Mouse (Mus musculus) lung, postnatal 36 days (tissue): ENCODE measurements at regions not wholly inside any gene's neighbourhood (a gene's known extent, or its start where the extent isn't known, plus 50 kb on each side); places are given as distances from the start of the nearest gene placed in this dataset.

Source experiments
- DNase-seq: peaks from one replicate; pipeline ENCODE4 v3.0.0; 2022; ENCODE audit warnings: mixed read lengths

DNA sequence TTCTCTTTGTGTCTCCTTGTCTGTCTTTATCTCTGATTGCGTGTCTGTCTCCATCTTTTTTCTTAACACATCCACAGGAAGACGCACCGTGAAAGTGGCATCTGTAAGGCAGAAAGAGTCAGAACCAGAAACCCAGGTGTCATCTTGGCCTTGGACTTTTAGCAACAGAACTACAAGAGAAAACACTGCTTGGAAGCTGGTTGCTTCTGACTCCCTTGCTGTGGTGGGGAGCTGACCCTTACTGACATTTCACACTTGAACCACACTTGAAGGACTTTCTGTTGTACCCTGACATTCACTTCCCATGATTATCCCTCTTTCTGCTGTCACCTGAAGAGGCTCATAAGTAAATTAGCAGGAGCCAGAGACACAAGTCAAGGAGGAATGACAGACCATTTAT lies 180.6 kb downstream of the Irx2 start:
- no peak for DNase-seq

DNA sequence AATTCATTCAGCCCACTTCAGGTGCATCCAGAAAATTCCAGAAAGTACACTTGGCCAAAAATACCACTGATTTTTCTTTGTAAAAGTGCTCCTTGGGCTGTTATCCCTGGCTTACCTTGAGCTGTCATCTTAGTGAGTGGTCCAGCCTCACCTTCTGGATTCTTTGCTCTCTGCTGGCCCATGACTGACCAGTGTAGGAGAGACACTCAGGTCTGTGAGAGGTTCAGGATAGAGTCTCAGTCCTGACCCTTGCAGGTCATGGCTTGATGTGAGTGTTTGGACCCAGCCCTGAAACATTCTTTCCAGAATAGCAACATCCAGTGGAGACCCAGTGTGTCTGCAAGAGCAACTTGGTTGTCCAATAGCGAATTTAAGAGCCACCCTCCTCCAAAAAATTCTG lies 182.0 kb downstream of the Irx2 start:
- DNase-seq, result no peak

DNA sequence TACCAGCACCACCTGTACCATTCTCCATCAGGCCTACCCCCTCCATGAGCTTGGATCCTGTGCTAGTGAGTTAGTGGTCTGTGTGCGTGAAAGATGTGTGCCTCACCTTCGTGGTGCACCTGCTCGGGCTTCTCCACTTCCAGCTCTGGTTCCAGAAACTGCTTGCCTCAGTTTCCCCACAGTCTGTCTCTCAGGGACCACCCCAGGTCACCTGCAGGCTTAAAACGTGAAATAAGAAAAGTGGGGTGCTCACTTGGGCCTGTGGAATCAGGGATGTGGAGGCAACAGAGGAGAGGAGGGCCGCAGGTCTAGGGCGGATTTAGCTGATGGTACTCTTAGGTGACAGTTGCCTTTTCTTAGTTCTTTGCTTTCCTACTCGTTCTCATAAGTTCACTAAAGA lies 186.0 kb downstream of the Irx2 start:
- DNase-seq, result no peak

DNA sequence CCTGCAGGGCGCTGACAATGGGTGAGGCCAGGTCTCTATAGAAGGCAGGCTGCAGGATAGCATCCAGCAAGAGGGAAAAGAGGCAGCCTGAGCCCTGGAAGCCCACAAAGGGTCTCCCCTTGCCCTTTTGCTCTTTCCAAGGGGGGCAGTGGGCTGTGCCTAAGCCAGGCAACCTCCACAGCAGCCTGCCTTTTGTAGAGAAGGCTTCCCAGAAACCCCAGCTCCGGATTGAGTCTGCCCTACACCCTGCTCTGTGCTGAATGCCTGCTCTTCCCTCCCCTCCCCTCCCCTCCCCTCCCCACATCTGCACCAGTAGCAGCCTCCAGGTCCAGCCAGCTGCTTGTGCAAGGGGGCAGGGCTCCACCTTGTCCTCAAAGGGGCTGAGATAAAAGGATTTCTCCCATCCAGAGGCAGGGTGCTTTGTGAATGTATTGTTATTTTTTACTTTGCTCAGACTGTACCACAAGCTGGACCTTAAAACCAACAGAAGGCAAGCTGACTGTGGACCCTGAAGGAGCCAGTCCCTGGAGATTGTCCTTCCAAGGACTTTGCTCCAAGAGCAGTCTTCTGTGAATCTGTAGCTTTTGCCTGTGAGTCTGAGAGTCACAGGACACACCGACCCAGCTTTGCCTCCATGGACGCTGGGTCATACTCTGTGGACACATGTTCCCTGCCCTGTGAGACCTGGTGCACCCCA lies 186.8 kb downstream of the Irx2 start:
- DNase-seq, result no peak

DNA sequence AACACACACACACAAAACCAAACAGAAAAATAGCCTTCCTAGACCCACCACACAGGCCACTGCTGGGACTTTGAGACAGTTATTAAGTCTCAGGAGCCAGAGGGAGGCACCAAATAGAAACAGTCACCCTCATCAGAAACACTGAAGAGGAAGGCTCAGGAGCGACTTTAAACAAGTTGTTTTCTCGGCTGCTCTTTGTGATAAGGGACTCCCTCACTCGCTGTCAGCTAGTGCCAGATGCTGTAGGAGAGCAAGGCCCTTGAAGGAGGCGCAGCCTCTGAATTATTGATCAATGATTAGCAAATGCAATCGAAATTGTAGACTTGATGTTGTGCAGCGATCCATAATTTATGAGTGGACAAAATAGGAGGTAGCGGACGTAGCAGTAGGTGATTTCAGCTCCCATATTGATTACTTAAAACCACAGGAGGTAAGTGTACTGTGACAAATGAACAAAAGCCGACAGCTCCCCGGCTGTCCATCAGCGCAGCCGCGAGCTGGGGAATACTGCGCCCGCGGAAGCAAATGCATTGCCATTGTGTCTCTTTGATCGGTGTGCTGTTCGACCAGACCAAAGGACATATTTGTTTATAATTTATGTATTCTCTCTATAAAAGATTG lies 187.4 kb downstream of the Irx2 start:
- no peak for DNase-seq

DNA sequence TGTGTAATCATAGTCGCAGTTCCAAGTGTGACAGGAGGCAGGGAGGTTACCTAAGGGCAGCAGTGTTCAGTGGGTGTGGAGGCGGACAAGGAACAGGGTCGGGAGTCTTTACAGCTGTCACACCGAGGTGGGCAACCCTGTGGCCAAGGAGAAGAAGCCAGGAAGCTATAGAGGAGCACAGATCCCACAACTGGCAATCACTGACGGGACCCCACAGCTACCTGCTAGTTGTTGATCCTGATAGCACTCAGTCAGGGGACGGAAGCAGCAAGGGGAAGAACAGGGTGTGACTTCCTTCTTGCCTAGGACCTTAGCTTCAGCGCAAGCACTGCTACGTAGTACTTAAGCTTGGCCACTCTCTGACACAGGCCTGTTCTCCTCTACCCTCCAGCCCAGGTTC lies 188.2 kb downstream of the Irx2 start:
- no peak for DNase-seq

DNA sequence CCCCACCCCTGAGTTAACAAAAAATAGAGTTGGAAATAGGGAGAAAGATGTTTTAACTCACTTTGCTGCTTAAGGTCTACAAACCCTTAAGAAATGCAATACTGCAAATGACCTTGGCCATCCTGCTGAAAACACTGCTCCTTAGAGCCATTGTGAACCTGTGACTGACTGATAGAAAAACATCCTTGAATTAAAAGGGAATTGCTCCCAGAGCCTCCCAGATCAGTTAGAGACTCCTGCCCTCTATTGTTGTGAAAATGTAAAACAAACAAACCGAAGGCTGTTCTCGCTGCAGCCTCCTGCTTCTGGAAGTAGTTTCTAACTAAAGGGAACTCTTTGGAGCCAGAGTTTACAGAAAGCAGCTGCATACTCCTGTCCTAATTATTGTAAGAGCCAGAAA lies 188.9 kb downstream of the Irx2 start:
- DNase-seq, result no peak

DNA sequence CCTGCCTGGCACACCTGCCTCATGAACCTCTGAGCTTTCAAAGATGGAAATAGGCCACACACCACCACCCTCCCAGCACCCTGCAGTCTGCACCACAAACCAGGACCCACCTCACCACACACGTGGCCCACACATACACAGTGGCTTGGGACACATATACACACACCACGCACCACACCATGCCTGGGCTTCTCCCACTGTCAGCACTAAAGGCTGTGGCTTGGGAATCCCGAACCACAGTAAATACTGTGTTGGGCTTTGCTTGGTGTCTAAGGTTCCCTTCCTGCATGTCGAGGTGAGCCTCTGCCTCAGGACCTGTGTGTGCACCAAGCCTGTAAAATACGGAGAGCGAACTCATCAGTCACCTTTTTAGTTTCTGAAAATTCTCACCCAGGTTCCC lies 189.3 kb downstream of the Irx2 start:
- DNase-seq, result no peak

DNA sequence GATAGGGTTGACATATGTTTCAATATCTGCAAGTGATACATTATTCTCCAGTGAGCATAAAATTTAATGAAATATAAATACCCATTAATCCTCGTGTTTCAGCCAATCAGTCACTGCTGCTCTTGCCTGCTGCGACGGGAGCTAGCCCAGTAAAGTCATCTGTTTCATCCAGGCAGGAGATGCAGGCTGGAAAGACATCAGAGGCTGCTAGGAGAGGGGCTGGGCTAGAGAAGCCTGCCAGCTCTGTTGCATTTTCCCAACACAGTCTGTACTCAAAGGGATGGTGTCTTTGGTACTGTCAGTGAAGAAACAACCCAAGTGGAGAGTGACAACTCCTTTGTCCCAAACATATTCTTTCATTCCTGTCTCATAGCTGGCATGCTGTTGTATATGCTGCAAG lies 198.0 kb downstream of the Irx2 start:
- no peak for DNase-seq

DNA sequence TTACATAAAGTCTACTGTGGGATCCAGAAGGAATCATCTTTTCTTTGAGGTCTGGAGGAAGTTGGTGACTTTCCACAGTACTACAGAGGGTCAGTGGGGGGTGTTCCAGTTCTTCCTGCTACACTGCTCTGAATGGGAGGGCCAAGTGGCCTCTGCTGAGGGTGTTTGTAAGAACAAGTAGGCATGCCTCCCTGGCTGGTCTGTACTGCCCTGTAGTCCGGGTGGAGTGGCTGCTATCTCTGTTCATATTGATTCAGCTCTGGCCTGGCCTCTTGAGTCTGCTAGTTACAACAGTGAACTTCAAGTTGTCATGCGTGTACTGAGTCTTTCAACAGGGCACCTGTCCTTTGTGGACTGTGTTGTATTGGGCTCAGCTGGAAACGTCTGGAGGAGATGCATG lies 200.7 kb downstream of the Irx2 start:
- DNase-seq, result no peak

DNA sequence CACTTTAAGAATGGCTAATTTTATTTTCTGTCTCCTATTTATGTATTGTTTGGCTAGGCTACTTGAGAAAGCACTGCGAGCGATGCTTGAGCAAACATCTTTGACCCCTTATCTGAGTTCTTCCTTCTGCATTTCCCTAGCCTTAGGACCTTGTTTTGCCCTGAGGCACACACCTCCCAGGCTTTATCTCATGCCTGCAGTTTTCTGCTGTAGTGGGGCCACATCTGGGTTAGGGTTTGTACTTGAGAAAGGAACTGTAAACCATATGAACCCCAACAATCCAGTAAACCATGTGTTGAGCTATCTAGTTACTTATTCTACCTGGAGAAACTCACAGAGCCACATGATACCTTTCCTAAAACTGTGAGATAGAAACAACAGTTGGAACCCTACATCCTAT lies 204.7 kb downstream of the Irx2 start:
- DNase-seq, result no peak

DNA sequence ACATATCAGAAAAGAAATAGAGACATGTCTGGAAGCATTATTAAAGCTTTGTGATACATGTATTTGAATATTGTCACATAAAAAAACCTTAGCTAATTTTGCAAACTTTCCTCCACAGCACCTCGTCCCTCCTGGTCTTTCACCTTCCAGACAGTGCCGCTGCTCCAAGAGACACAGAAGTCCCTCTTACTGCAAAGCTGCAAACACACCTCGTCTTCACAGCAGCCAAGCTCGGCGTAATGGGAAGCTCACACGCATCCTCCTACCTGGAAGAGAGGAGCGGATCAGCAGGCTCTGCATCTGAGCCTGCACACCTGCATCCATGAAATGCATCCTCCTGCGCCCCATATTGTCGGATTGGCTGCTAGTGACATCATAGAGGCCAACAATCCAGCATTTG lies 208.4 kb downstream of the Irx2 start:
- DNase-seq, result no peak

DNA sequence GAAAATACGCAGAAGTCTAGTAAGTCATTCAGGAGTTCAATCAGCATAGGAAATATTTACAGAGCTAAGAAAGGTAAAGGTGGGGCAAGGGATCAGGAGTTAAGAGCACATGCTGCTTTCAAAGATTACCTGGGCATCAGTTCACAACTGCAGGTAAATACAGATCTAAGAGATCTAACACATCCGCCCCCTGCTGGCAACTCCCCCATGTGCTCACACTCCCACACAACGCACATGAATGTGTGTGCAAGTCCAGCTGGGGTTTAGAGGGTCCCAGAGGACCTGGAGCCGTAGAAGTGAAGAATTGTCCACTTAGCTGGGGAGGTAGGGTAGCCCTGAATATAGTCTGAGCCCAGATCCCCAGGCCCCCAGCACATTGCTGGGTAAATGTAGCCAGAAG lies 219.5 kb downstream of the Irx2 start:
- peak; percentile 39 for DNase-seq

DNA sequence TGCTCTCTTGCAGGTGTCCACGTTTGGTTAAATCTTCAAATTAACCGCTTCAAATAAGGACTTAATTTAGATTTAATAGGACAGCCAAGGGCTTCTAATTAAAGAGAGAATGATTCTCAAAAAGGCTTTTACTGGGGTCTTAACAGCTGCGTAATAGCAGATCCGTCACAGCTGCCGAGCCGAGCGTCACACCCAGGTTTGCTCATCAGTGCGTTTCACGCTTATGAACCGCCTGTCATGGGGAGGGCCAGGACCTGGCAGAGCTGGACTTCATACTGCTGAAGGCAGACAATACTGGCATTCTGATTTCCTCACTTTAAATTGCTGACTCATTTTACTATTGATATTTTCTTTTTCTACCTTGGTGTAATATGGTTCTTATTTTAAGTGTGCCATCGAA lies 221.2 kb downstream of the Irx2 start:
- no peak for DNase-seq

DNA sequence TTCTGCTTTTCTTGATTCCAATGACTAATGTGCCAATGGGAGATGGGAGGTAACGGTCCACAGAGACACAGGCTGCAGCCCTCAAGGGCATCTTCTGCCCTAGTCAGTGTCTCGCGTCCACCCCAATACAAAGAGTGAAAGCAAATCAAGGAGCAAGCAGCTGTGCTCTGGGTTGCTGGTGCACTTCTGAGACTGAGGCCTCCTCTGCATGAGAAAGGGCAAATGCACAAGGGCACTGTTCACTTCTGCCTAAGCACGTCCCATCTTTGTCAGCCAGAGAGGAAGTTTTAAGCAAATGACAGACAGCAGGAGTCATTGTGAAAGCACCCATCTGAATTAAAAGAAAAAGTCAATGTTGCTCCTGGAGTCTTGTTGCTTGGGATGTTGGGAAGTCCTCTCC lies 224.3 kb downstream of the Irx2 start:
- no peak for DNase-seq

DNA sequence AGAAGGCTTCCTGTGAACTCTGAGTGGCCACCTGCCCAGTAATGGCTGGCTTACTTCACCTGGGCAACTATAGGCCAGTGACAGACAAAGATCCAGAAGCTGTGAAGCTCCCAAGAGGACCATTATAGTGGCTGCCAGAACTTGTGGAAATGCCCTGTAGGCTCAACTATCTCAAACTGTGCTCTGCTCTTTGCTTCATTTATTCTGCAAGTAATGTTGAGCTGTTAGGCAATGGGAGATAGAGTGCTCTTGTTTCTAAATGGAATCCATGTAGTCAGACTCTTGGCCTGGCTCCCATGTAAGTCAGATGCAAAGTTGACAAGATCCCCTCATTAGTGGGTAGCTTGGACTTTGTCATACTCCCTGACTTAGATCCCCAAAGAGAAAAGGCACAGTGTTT lies 247.3 kb downstream of the Irx2 start:
- DNase-seq, result no peak

DNA sequence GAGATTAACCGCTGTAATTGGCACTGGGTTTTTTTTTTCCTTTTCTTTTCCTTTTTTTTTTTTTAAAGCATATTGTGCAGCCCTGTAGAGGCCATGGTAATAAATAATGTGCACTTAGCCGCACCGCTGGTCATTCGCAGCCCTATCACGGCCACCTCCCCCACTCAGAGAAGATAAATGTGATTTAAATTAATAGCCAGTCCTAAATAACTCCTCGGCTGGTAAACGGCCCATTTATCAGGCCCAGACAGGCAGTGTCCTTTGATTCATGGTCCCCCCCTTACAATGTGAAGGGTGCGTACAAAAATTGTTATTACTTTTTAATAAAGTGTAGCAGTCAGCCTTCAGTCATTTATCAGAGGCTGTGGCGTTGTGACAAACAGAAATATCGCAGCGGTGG lies 266.4 kb downstream of the Irx2 start:
- DNase-seq, result no peak

DNA sequence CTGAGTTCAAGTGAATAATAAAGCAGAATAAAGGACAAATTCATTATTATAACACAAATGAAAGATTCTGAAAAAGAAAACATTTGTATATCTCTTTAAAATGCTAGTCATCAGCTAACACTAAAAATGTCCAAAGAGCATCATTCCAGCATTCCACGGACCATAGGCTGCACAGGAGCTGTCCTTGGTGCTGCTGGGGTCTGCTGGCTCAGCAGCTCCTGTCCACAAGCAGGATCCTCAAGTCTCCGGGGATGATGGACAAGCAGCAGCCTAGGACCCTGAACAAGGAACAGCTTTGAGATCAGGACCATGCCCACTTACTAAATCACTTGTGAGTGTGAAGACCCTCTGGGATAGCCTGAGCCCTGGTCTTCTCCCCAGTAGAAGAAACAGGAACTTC lies 274.0 kb downstream of the Irx2 start:
- no peak for DNase-seq

DNA sequence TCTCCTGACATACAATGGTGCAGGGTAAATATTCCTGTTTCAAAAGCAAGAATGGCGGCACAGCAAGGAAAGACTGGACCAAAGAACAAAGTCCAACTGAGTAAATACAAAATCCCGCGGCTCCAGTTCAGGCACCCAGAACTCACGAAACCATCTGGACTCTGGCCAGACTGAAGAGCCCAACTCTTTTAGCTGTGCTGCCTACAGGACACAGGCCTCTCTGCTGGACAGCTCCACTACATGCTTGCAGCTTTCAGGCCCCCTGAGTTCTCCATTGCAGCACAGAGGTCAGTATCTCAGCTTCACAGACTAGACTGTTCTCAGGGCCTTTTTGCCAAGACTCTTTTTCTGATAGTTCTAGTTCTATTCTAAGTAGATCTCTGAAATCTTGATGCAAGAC lies 290.3 kb downstream of the Irx2 start:
- DNase-seq, result no peak

DNA sequence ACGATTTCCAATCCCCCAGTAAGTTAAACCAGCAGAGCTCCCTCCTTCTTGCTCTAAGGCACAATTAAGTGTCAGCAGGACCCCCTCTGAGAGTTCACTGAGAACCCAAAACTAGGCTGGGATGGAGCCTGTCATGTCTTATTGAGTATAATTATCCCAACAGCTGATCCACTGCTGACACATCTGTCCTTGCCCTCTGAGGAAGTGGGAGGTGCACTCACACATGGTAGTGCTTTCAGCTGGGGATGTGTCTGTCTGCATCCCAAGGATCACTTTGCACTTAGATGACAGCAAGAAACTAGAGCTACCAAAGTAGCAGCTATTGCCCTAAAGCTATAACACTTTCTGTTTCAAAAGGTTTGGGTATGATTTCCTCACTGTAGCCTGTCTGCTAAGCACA lies 291.7 kb downstream of the Irx2 start:
- no peak for DNase-seq

DNA sequence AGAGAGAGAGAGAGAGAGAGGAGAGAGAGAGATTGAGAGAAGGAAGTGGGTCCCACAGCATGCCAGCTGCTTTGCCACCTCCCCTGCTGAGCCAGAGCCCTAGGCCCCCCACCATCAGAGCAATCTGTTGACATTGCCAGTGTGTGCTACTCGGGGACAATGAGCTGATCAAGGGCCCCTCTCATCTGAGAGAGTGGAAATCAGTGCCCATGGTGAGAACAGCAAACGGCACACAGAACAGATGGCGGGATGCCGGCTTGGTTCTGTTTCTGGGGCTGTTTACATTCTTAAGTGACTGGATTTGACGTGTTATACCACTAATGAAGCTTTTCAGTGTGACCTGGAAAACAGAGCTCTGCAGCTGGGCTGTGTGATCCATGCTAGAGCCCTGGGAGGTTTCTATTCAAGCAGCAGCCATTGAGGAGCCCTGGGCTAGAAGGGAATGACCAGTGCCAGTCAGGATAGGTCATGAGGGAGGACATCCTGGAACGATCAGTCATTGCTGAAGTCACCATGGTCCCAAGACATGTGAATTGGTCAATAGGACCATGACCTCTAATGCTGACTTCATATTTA lies 296.0 kb downstream of the Irx2 start:
- no peak for DNase-seq

DNA sequence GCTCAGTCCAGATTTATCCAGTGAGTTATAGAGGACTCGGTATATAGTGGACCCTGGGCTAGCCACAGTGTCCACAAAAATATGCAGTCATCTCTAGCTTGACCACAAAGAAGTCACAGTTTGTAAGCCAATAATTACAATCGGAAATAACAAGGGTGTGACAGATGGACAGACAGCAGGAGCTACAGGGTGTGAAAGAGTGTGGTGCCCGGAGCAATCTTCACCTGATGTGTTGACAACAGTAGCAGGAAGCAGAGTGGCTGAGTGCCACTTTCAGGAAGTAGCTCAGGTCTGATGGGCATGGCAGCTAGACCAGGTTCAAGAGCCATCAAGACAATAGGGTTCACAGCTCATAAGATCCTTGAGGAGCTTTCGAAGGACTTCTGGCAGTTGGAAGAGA lies 308.6 kb downstream of the Irx2 start:
- no peak for DNase-seq

DNA sequence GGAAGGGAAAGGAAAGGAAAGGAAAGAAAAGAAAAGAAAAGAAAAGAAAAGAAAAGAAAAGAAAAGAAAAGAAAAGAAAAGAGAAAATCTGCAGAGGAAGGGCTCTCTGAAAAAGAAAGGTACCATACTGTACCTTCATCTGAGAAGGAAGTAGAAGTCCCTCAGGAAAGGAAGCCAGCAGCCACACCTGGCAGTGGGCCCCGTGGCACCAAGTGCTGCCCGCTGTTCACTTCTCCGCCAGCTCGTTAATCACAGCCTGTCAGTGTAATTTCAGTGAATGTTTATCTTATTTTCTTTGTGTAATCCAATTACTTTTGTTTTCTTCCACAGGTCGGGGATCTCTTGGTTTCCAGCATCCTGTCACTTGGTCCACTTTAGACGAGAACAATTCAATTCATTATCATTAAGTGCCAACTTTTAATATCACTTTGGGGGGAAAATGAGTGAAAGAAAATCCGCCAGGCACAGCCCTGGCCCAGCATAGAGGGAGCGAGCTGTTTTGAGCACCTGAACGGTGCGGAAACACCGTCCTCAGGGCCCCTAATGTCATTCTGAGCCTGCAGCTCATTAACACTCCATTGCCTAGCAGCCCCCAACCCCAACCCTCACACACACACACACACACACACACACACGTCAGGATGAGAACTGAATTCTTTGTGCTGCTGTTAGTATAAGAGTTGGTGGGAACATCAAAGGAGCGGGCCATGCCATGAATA lies 309.7 kb downstream of the Irx2 start:
- DNase-seq, result no peak
